Mouse (Mus musculus) heart, adult 18-20 months (tissue): ENCODE measurements around the gene Rps18. TPM values are rescaled to one million over a fixed set of nuclear protein-coding genes. Genes with fewer than 3 reads are reported as not detected.
A peak's percentile ranks its signal among the peaks of the same experiment; 100 is the strongest.

Experiments
- DNase-seq, 2 experiments: peaks; one replicate each; pipeline ENCODE4 v3.0.0; 2021 to 2022; ENCODE audit warnings: mixed read lengths in 1 of 2
- total RNA-seq, 2 experiments: library from RNA; stranded (reverse); gene quantifications; 2 replicates each; pipeline ENCODE4 v1.2.3; 2021

Rps18 gene
- total RNA-seq, 2 experiments from 2014 or later, result 419 to 435 TPM

GRCm38 (mm10) chr17:33921361-33921760 is 34.4 kb downstream of the Rps18 start:
- no peak for DNase-seq

GRCm38 (mm10) chr17:33920282-33921097 is 35.3 kb downstream of the Rps18 start:
- DNase-seq, result peak; percentile 86 to 92

- DNase-seq, result peak; percentile 87 to 93
Measured at GRCm38 (mm10) chr17:33919351-33920281, 36.2 kb downstream of the Rps18 start.

- DNase-seq, result peak; percentile 58 to 77
Measured at GRCm38 (mm10) chr17:33918293-33919203, 37.3 kb downstream of the Rps18 start.

GRCm38 (mm10) chr17:33917656-33918292 is 38.0 kb downstream of the Rps18 start:
- no peak for DNase-seq

GRCm38 (mm10) chr17:33916847-33917655 is 38.8 kb downstream of the Rps18 start:
- no peak for DNase-seq

- DNase-seq, result peak in 1 of 2 experiments; percentile 75
Measured at GRCm38 (mm10) chr17:33916294-33916693, 39.5 kb downstream of the Rps18 start.

GRCm38 (mm10) chr17:33915671-33916250 is 40.0 kb downstream of the Rps18 start, which contains the start of the genes Tapbp and Zbtb22:
TSS of gene Tapbp (plus strand) at chr17:33915899.
TSS of gene Zbtb22 (plus strand) at chr17:33915904.
- peak; percentile 97 to 98 for DNase-seq

- DNase-seq, result no peak
Measured at GRCm38 (mm10) chr17:33914969-33915391, 40.8 kb downstream of the Rps18 start.

GRCm38 (mm10) chr17:33913905-33914304 is 41.9 kb downstream of the Rps18 start:
- DNase-seq, result no peak

GRCm38 (mm10) chr17:33913264-33913663 is 42.5 kb downstream of the Rps18 start:
- DNase-seq, result no peak

- DNase-seq, result no peak
Measured at GRCm38 (mm10) chr17:33911813-33912414, 43.9 kb downstream of the Rps18 start.

GRCm38 (mm10) chr17:33911052-33911812 is 44.6 kb downstream of the Rps18 start:
- DNase-seq, result no peak

GRCm38 (mm10) chr17:33910346-33911051 is 45.3 kb downstream of the Rps18 start:
- DNase-seq, result no peak

GRCm38 (mm10) chr17:33909869-33910250 is 45.9 kb downstream of the Rps18 start:
- peak; percentile 68 to 76 for DNase-seq

GRCm38 (mm10) chr17:33909077-33909868 is 46.5 kb downstream of the Rps18 start, which contains the start of gene Daxx:
TSS of gene Daxx (plus strand) at chr17:33909414.
- DNase-seq, result peak; percentile 98 to 99
